Mouse (Mus musculus): Measurements from ENCODE around the gene Gm9913.

Gene Gm9913

DNA sequence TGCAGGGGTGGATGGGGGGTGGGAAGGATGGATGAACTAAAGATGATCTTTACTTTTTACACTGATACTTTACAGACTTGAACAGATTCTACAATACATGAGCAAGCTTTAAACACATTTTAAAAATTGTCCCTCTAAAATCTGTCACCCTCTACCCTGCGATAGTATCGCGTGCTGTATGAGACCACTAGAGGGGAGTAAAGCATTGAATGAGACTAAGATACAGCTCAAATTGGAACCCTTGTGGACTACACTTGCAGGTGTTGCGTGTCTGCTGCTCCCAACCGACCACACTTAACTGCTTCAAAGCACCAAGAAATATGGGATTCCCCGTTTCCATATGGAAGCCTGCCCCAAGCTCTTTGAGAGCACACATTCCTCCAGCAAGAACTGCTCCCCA, 50.9 kb downstream of the Gm9913 start:
- no peak for DNase-seq (ENCODE audit: low spot score in 2 of 2)

Data from frontal cortex, postnatal 25 days (tissue).